Mouse (Mus musculus) erythroblast, adult 5-6 weeks (primary cell): ENCODE measurements around the gene Zfp202. TPM values are rescaled to one million over a fixed set of nuclear protein-coding genes. Genes with fewer than 3 reads are reported as not detected.

Experiments
- ATAC-seq: replicated peaks from 2 replicates; pipeline ENCODE4 v1.8.0; 2016; ENCODE audit warnings: moderate number of reproducible peaks, mild to moderate bottlenecking, moderate TSS enrichment, inconsistent platforms; ENCODE audit not compliant: poor library complexity, low FRiP score, severe bottlenecking
- total RNA-seq, 2 experiments: library from RNA; stranded (forward) in 1 of 2; stranded (reverse) in 1 of 2; fragments of 150-400 nt in 1 of 2; fragments of 200-764, 138-1000 nt in 1 of 2; gene quantifications; 2 replicates each; pipeline versions ENCODE4 v1.2.3 to v1.2.4; 2015 to 2017; ENCODE audit warnings: low replicate concordance in 2 of 2

Zfp202 gene
- total RNA-seq, 2 experiments from 2014 or later, result not detected

GRCm38 (mm10) chr9:40235220-40235619, 43.1 kb downstream of the Zfp202 start:
- ATAC-seq, result no peak

GRCm38 (mm10) chr9:40239749-40240148, 47.6 kb downstream of the Zfp202 start:
- ATAC-seq, result no peak

GRCm38 (mm10) chr9:40240311-40240710, 48.2 kb downstream of the Zfp202 start:
- no peak for ATAC-seq

GRCm38 (mm10) chr9:40241223-40241801, 49.2 kb downstream of the Zfp202 start:
- ATAC-seq, result no peak

GRCm38 (mm10) chr9:40241951-40242888, 50.1 kb downstream of the Zfp202 start:
- ATAC-seq, result no peak

- ATAC-seq, result no peak
Observed at GRCm38 (mm10) chr9:40245466-40245865, 53.4 kb downstream of the Zfp202 start.

GRCm38 (mm10) chr9:40245974-40246665, 54.0 kb downstream of the Zfp202 start:
- ATAC-seq, result no peak

GRCm38 (mm10) chr9:40246702-40247101, 54.6 kb downstream of the Zfp202 start:
- no peak for ATAC-seq

- ATAC-seq, result no peak
Observed at GRCm38 (mm10) chr9:40249106-40249505, 57.0 kb downstream of the Zfp202 start.

- no peak for ATAC-seq
Observed at GRCm38 (mm10) chr9:40252459-40252858, 60.3 kb downstream of the Zfp202 start.

Other genes with a start within 250 kb of the Zfp202 start
- gene Olfr975, start 240.3 kb upstream of the Zfp202 start, total RNA-seq (2015; ENCODE audit: low replicate concordance), result not detected in 2 replicates
- gene Olfr975, start 240.3 kb upstream of the Zfp202 start, total RNA-seq (2017; ENCODE audit: low replicate concordance), result 0.09 TPM in 1 of 2 replicates, not detected in the other
- gene Olfr976, start 231.2 kb upstream of the Zfp202 start, total RNA-seq (2015; ENCODE audit: low replicate concordance), result not detected in 2 replicates
- not detected in 2 replicates for gene Olfr976, start 231.2 kb upstream of the Zfp202 start, total RNA-seq (2017; ENCODE audit: low replicate concordance)
- not detected in 2 replicates for gene Olfr978, start 200.2 kb upstream of the Zfp202 start, total RNA-seq (2015; ENCODE audit: low replicate concordance)
- gene Olfr978, start 200.2 kb upstream of the Zfp202 start, total RNA-seq (2017; ENCODE audit: low replicate concordance), result not detected in 2 replicates
- gene Olfr979, start 188.9 kb upstream of the Zfp202 start, total RNA-seq (2015; ENCODE audit: low replicate concordance), result not detected in 2 replicates
- gene Olfr979, start 188.9 kb upstream of the Zfp202 start, total RNA-seq (2017; ENCODE audit: low replicate concordance), result 0.17 TPM in 1 of 2 replicates, not detected in the other
- not detected in 2 replicates for gene Olfr980, start 182.7 kb upstream of the Zfp202 start, total RNA-seq (2015; ENCODE audit: low replicate concordance)
- not detected in 2 replicates for gene Olfr980, start 182.7 kb upstream of the Zfp202 start, total RNA-seq (2017; ENCODE audit: low replicate concordance)
- gene Olfr981, start 170.9 kb upstream of the Zfp202 start, total RNA-seq (2015; ENCODE audit: low replicate concordance), result not detected in 2 replicates
- 0.26 TPM in 1 of 2 replicates, not detected in the other for gene Olfr981, start 170.9 kb upstream of the Zfp202 start, total RNA-seq (2017; ENCODE audit: low replicate concordance)
- gene Olfr982, start 118.5 kb upstream of the Zfp202 start, total RNA-seq (2015; ENCODE audit: low replicate concordance), result not detected in 2 replicates
- gene Olfr982, start 118.5 kb upstream of the Zfp202 start, total RNA-seq (2017; ENCODE audit: low replicate concordance), result not detected in 2 replicates
- gene Olfr983, start 98.7 kb upstream of the Zfp202 start, total RNA-seq (2015; ENCODE audit: low replicate concordance), result not detected in 2 replicates
- gene Olfr983, start 98.7 kb upstream of the Zfp202 start, total RNA-seq (2017; ENCODE audit: low replicate concordance), result not detected in 2 replicates
- not detected in 2 replicates for gene Olfr984, start 78.1 kb upstream of the Zfp202 start, total RNA-seq (2015; ENCODE audit: low replicate concordance)
- gene Olfr984, start 78.1 kb upstream of the Zfp202 start, total RNA-seq (2017; ENCODE audit: low replicate concordance), result not detected in 2 replicates
- gene Olfr985, start 62.1 kb upstream of the Zfp202 start, total RNA-seq (2015; ENCODE audit: low replicate concordance), result not detected in 2 replicates
- not detected in 2 replicates for gene Olfr985, start 62.1 kb upstream of the Zfp202 start, total RNA-seq (2017; ENCODE audit: low replicate concordance)
- 0.58 TPM in 1 of 2 replicates, not detected in the other for gene Tmem225, start 44.2 kb upstream of the Zfp202 start, total RNA-seq (2015; ENCODE audit: low replicate concordance)
- not detected in 2 replicates for gene Tmem225, start 44.2 kb upstream of the Zfp202 start, total RNA-seq (2017; ENCODE audit: low replicate concordance)
- gene Olfr986, start 11.4 kb upstream of the Zfp202 start, total RNA-seq (2015; ENCODE audit: low replicate concordance), result 0.19 TPM in 1 of 2 replicates, not detected in the other
- gene Olfr986, start 11.4 kb upstream of the Zfp202 start, total RNA-seq (2017; ENCODE audit: low replicate concordance), result not detected in 2 replicates
- gene Scn3b, start 76.9 kb downstream of the Zfp202 start, total RNA-seq (2015; ENCODE audit: low replicate concordance), result not detected in 2 replicates
- not detected in 2 replicates for gene Scn3b, start 76.9 kb downstream of the Zfp202 start, total RNA-seq (2017; ENCODE audit: low replicate concordance)